Mouse (Mus musculus) midbrain, embryonic 14.5 days (tissue): ENCODE results near the gene Sirt4. TPM values are rescaled to one million over a fixed set of nuclear protein-coding genes. Genes with fewer than 3 reads are reported as not detected.

Experiments used
- ATAC-seq: fragments of 200-750 bp; cut with Nextera tagmentation; 2 replicates; pipeline ENCODE4 v1.8.0; 2017; ENCODE audit warnings: moderate number of reproducible peaks, moderate library complexity; ENCODE audit not compliant: low FRiP score, low TSS enrichment
- DNase-seq: peaks from one replicate; pipeline ENCODE4 v3.0.0-alpha.2; 2015
- H3K27ac ChIP-seq: fragments of 300-500 bp; sonication (generic); replicated peaks from 2 replicates; pipeline ENCODE4 v1.5.1; 2014; ENCODE audit warnings: mild to moderate bottlenecking, low read depth, low read length, moderate library complexity
- H3K27me3 ChIP-seq: fragments of 300-500 bp; sonication (generic); 2 replicates; pipeline ENCODE4 v1.6.1; 2014; ENCODE audit warnings: low read length, control low read depth, mixed read lengths; ENCODE audit not compliant: control insufficient read depth, insufficient read depth
- H3K36me3 ChIP-seq: fragments of 300-500 bp; sonication (generic); 2 replicates; pipeline ENCODE4 v1.6.1; 2014; ENCODE audit warnings: low read length, control low read depth; ENCODE audit not compliant: control insufficient read depth, insufficient read depth
- H3K4me1 ChIP-seq: fragments of 300-500 bp; sonication (generic); 2 replicates; pipeline ENCODE4 v1.6.1; 2014; ENCODE audit warnings: mild to moderate bottlenecking, antibody characterized with exemption, low read length, control low read depth; ENCODE audit not compliant: control insufficient read depth, insufficient read depth
- H3K4me2 ChIP-seq: fragments of 300-500 bp; sonication (generic); 2 replicates; pipeline ENCODE4 v1.6.1; 2014; ENCODE audit warnings: mild to moderate bottlenecking, low read length, moderate library complexity
- H3K4me3 ChIP-seq: fragments of 300-500 bp; sonication (generic); replicated peaks from 2 replicates; pipeline ENCODE4 v1.5.1; 2014; ENCODE audit warnings: low read depth, low read length
- H3K9ac ChIP-seq: fragments of 300-500 bp; sonication (generic); replicated peaks from 2 replicates; pipeline ENCODE4 v1.6.1; 2014; ENCODE audit warnings: mild to moderate bottlenecking, low read length, moderate library complexity
- H3K9me3 ChIP-seq: fragments of 300-500 bp; sonication (generic); 2 replicates; pipeline ENCODE4 v1.6.1; 2016; ENCODE audit warnings: low read length, control low read depth, mixed read lengths; ENCODE audit not compliant: control insufficient read depth
- WGBS: fragments of 180-500 bp; shearing (Covaris S2); extraction: QIAGEN DNeasy Blood & Tissue Kit; methylation state at CpG from one replicate; pipeline ENCODE4 v1.1.7; 2014; 5-methylcytosine and 5-hydroxymethylcytosine counted together
- polyA plus RNA-seq: library from polyadenylated mRNA; unstranded; fragments of >200 nt; fragmentation: Nextera tagmentation; extraction: Ambion mirVana; gene quantifications from 2 replicates; pipeline ENCODE4 v1.2.1, GENCODE M21; 2014

Sirt4 gene
- polyA plus RNA-seq, 1 experiment from 2014 or later: 23.8 TPM

GRCm38 (mm10) chr5:115437945-115438315 is 46.6 kb downstream of the Sirt4 start:
- 0% methylated on average over 2 of the region's 2 CpGs for WGBS
- H3K27me3 ChIP-seq: no peaks in the 10 kb centered on the region
- ATAC-seq (no peak), DNase-seq (peak; percentile 67)
- peaks cover 63% of the 10 kb centered on the region for H3K4me1 ChIP-seq
- H3K36me3 ChIP-seq: peaks cover 63% of the 10 kb centered on the region
- H3K9ac ChIP-seq: peak overlapping the region; percentile 40; the same call in 1 of the 2 replicates
- peak overlapping the region; percentile 100 for H3K27ac ChIP-seq
- H3K9me3 ChIP-seq: no peaks in the 10 kb centered on the region
- H3K4me3 ChIP-seq: peak overlapping the region; percentile 31
- H3K4me2 ChIP-seq: peak overlapping the region; percentile 96

GRCm38 (mm10) chr5:115437242-115437944 is 47.1 kb downstream of the Sirt4 start:
- ATAC-seq: no peak
- Histone ChIP-seq H3K4me3 (peak overlapping the region; percentile 31), H3K36me3 (peaks cover 63% of the 10 kb centered on the region), H3K4me1 (peaks cover 69% of the 10 kb centered on the region), H3K9ac (peak overlapping the region; percentile 73), H3K4me2 (peak overlapping the region; percentile 96), H3K27me3 (no peaks in the 10 kb centered on the region), H3K9me3 (no peaks in the 10 kb centered on the region), H3K27ac (peak overlapping the region; percentile 100)
- 11% methylated on average over 7 of the region's 7 CpGs for WGBS
- DNase-seq: peak; percentile 43

- ATAC-seq (peak; percentile 86), DNase-seq (peak; percentile 98)
- Histone ChIP-seq H3K9me3 (no peaks in the 10 kb centered on the region), H3K27me3 (no peaks in the 10 kb centered on the region), H3K4me1 (peaks cover 73% of the 10 kb centered on the region), H3K27ac (peak overlapping the region; percentile 100), H3K9ac (peak overlapping the region; percentile 73), H3K4me3 (peak overlapping the region; percentile 31), H3K4me2 (peak overlapping the region; percentile 96), H3K36me3 (peaks cover 55% of the 10 kb centered on the region)
- under 1% methylated on average over 41 of the region's 43 CpGs for WGBS
These were observed 48.0 kb downstream of the Sirt4 start for GRCm38 (mm10) chr5:115436421-115437124.

- H3K27ac ChIP-seq: peak overlapping the region; percentile 100
- ATAC-seq (no peak), DNase-seq (peak; percentile 58)
- no peaks in the 10 kb centered on the region for H3K9me3 ChIP-seq
- under 1% methylated on average over 8 of the region's 8 CpGs for WGBS
- H3K4me3 ChIP-seq: peak overlapping the region; percentile 31
- H3K27me3 ChIP-seq: no peaks in the 10 kb centered on the region
- H3K9ac ChIP-seq: peak overlapping the region; percentile 73
- peak overlapping the region; percentile 96 for H3K4me2 ChIP-seq
- peaks cover 48% of the 10 kb centered on the region for H3K36me3 ChIP-seq
- peaks cover 70% of the 10 kb centered on the region for H3K4me1 ChIP-seq
These were observed 48.7 kb downstream of the Sirt4 start for GRCm38 (mm10) chr5:115435755-115436379.

GRCm38 (mm10) chr5:115434853-115435754 is 49.4 kb downstream of the Sirt4 start:
- ATAC-seq: no peak
- H3K4me2 ChIP-seq: peak overlapping the region; percentile 96
- whole genome bisulfite sequencing: 4% methylated on average over 15 of the region's 15 CpGs
- H3K4me1 ChIP-seq: peaks cover 70% of the 10 kb centered on the region
- peak overlapping the region; percentile 31 for H3K4me3 ChIP-seq
- H3K9ac ChIP-seq: peak overlapping the region; percentile 73
- H3K27me3 ChIP-seq: no peaks in the 10 kb centered on the region
- peak; percentile 60 for DNase-seq
- peaks cover 41% of the 10 kb centered on the region for H3K36me3 ChIP-seq
- no peaks in the 10 kb centered on the region for H3K9me3 ChIP-seq
- H3K27ac ChIP-seq: peak overlapping the region; percentile 100

GRCm38 (mm10) chr5:115434280-115434852 is 50.2 kb downstream of the Sirt4 start:
- H3K4me3 ChIP-seq: peak overlapping the region; percentile 31
- peaks cover 34% of the 10 kb centered on the region for H3K36me3 ChIP-seq
- no peaks in the 10 kb centered on the region for H3K9me3 ChIP-seq
- no peaks in the 10 kb centered on the region for H3K27me3 ChIP-seq
- H3K4me1 ChIP-seq: peaks cover 70% of the 10 kb centered on the region
- H3K4me2 ChIP-seq: peak overlapping the region; percentile 96
- H3K9ac ChIP-seq: peak overlapping the region; percentile 73
- DNase-seq (peak; percentile 52), ATAC-seq (no peak)
- H3K27ac ChIP-seq: peak overlapping the region; percentile 100
- 6% methylated on average over 11 of the region's 11 CpGs for WGBS

- H3K4me1 ChIP-seq: peaks cover 66% of the 10 kb centered on the region
- peak overlapping the region; percentile 93 for H3K4me3 ChIP-seq
These were observed 51.3 kb downstream of the Sirt4 start for GRCm38 (mm10) chr5:115433191-115433590.

GRCm38 (mm10) chr5:115432395-115432794 is 52.1 kb downstream of the Sirt4 start:
- WGBS: 11% methylated on average over 11 of the region's 11 CpGs
- Histone ChIP-seq H3K4me2 (peak overlapping the region; percentile 96), H3K27ac (peak overlapping the region; percentile 100), H3K36me3 (peaks cover 19% of the 10 kb centered on the region), H3K4me3 (peak overlapping the region; percentile 93), H3K9me3 (no peaks in the 10 kb centered on the region), H3K27me3 (no peaks in the 10 kb centered on the region), H3K9ac (peak overlapping the region; percentile 100), H3K4me1 (peaks cover 62% of the 10 kb centered on the region)
- DNase-seq (peak; percentile 30), ATAC-seq (no peak)

More at GRCm38 (mm10) chr5:115433191-115433590, 51.3 kb downstream of the Sirt4 start:
- peak overlapping the region; percentile 100 for H3K27ac ChIP-seq
- peak; percentile 23 for DNase-seq
- peaks cover 22% of the 10 kb centered on the region for H3K36me3 ChIP-seq
- WGBS: 43% methylated on average over 8 of the region's 8 CpGs
- ATAC-seq: no peak
- peak overlapping the region; percentile 100; the same call in 1 of the 2 replicates for H3K9ac ChIP-seq
- no peaks in the 10 kb centered on the region for H3K9me3 ChIP-seq
- H3K4me2 ChIP-seq: peak overlapping the region; percentile 96
- H3K27me3 ChIP-seq: no peaks in the 10 kb centered on the region
